Mouse (Mus musculus): ENCODE results near the gene Tmem11. TPM values are rescaled to one million over a fixed set of nuclear protein-coding genes. Genes with fewer than 3 reads are reported as not detected.

The Tmem11 gene
- polyA plus RNA-seq, 1 experiment: 20.8 TPM

DNA sequence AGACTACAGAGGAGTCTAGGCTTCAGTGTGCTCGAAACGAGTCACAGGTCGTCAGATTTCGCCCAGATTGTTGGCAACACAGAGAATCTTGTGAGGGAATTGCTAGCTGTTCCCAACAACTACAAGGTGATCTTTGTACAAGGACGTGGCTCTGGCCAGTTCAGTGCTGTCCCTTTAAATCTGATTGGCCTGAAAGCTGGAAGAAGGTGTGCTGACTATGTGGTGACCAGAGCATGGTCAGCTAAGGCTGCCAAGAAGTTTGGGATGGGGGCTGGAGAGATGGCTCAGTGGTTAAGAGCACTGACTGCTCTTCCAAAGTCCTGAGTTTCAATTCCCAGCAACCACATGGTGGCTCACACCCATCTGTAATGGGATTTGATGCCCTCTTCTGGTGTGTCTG, 62.7 kb downstream of the Tmem11 start:
- H3K27ac ChIP-seq (ENCODE audit: insufficient read depth, low read depth, low read length): no peak overlapping the region
- TF ChIP-seq POLR2A (IDR thresholded peaks at IDR 0.05; ENCODE audit: borderline replicate concordance, low read depth, low read length) (no peak), CTCF (IDR thresholded peaks at IDR 0.05; ENCODE audit: low read depth, low read length) (no peak)
- H3K4me3 ChIP-seq (ENCODE audit: insufficient read depth, low read length): no peak overlapping the region
- H3K4me1 ChIP-seq (ENCODE audit: control insufficient read depth, insufficient read depth, low read length): no peaks in the 10 kb centered on the region

Other genes starting within 250 kb of the Tmem11 start
- gene Llgl1, start 179.5 kb downstream of the Tmem11 start, polyA plus RNA-seq (2012; ENCODE audit: insufficient read depth, insufficient read length, missing spikeins): 17.1 and 17.5 TPM in 2 replicates
- gene Flii, start 152.0 kb downstream of the Tmem11 start, polyA plus RNA-seq (2012; ENCODE audit: insufficient read depth, insufficient read length, missing spikeins): 144 and 146 TPM in 2 replicates
- 6.1 and 9.3 TPM in 2 replicates for gene Mief2, start 150.9 kb downstream of the Tmem11 start, polyA plus RNA-seq (2012; ENCODE audit: insufficient read depth, insufficient read length, missing spikeins)
- gene Top3a, start 101.9 kb downstream of the Tmem11 start, polyA plus RNA-seq (2012; ENCODE audit: insufficient read depth, insufficient read length, missing spikeins): 13.2 and 13.7 TPM in 2 replicates
- gene Smcr8, start 101.7 kb downstream of the Tmem11 start, polyA plus RNA-seq (2012; ENCODE audit: insufficient read depth, insufficient read length, missing spikeins): 23.8 and 30.3 TPM in 2 replicates
- gene Shmt1, start 67.6 kb downstream of the Tmem11 start, polyA plus RNA-seq (2012; ENCODE audit: insufficient read depth, insufficient read length, missing spikeins): 1.4 and 4.9 TPM in 2 replicates
- 20.4 and 20.6 TPM in 2 replicates for gene Dhrs7b, start 48.6 kb downstream of the Tmem11 start, polyA plus RNA-seq (2012; ENCODE audit: insufficient read depth, insufficient read length, missing spikeins)
- 15.5 and 19.2 TPM in 2 replicates for gene Natd1, start 35.5 kb upstream of the Tmem11 start, polyA plus RNA-seq (2012; ENCODE audit: insufficient read depth, insufficient read length, missing spikeins)
- 47.3 and 52.8 TPM in 2 replicates for gene Map2k3, start 52.8 kb upstream of the Tmem11 start, polyA plus RNA-seq (2012; ENCODE audit: insufficient read depth, insufficient read length, missing spikeins)
- not detected in 2 replicates for gene Kcnj12, start 143.3 kb upstream of the Tmem11 start, polyA plus RNA-seq (2012; ENCODE audit: insufficient read depth, insufficient read length, missing spikeins)
- 42.2 and 43.2 TPM in 2 replicates for gene Tnfrsf13b, start 247.5 kb upstream of the Tmem11 start, polyA plus RNA-seq (2012; ENCODE audit: insufficient read depth, insufficient read length, missing spikeins)